Mouse (Mus musculus) adrenal gland, postnatal 25 days (tissue): ENCODE measurements around the gene Ablim1. TPM values are rescaled to one million over a fixed set of nuclear protein-coding genes. Genes with fewer than 3 reads are reported as not detected.

Experiments
- DNase-seq: peaks from one replicate; pipeline ENCODE4 v3.0.0; 2021; ENCODE audit warnings: mixed read lengths
- total RNA-seq: library from RNA; stranded (reverse); gene quantifications from 2 replicates; pipeline ENCODE4 v1.2.3, GENCODE M21; 2021

The Ablim1 gene
- total RNA-seq, 1 experiment from 2014 or later, result 35.6 TPM

GRCm38 (mm10) chr19:57343860-57344259, 29.1 kb upstream of the Ablim1 start:
- no peak for DNase-seq

GRCm38 (mm10) chr19:57340900-57341742, 26.4 kb upstream of the Ablim1 start:
- DNase-seq, result no peak

DNA sequence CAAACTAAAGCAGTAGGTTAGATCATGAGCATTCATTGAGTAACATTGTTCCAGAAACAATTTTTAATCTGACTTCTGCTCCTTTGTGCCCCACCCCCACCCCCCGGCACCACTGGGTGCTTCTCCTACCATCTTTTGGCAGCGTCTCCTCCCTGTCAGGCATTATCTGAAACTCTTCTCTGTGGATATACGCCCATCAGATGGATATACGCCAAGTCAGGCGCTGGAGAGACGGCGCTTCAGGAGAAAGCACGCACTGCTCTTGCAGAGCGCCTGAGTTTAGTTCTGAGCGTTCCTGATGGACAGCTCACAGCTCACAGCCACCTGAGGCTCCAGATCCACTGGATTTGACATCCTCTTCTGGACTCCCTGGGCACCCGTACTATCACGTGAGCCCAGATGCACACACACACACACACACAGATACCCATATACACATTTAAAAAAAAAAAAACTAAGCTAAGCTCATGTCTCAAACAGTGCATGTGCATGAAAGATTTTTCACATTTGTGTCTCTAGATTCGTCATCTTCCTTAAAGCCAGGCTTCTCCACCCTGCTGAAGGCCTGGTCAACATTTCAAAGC, 24.7 kb upstream of the Ablim1 start:
- DNase-seq, result no peak

GRCm38 (mm10) chr19:57335135-57335534, 20.4 kb upstream of the Ablim1 start:
- no peak for DNase-seq

DNA sequence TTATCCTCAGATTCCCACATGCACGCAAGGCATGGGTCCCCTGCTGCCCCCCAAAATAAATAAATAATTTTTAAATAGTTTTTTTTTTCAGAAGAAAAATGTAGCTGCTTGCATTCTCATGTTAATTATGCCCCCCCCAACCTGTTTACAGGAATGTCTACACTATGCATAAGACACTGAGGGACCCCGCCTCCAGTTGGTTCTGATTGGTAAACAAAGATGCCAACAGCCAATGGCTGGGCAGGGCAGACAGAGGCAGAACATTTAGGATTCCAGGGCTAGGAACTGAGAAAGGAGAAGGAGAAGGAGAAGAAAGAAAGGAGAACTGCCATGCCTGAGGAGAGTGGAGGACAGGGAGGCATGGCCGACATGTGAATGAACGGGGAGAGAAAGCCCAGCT, 18.6 kb upstream of the Ablim1 start:
- no peak for DNase-seq

GRCm38 (mm10) chr19:57331237-57331636, 16.5 kb upstream of the Ablim1 start:
- DNase-seq, result no peak

DNA sequence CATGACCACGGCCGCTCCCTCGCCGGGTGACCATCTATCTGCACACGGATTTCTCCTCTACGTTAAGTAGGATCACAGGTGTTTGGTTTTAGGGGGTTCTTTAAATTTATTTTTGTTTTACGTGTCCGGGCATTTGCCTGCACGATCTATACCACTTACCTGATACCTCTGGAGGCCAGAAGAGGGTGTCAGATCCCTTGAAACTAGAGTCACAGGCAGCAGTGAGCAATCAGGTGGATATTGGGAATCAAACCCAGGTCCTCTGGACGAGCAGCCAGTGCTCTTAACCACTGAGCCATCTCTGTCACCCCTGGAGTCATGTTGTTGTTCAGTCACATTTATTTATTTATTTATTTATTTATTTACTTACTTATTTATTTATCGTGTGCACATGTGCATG, 15.6 kb upstream of the Ablim1 start:
- DNase-seq, result no peak

DNA sequence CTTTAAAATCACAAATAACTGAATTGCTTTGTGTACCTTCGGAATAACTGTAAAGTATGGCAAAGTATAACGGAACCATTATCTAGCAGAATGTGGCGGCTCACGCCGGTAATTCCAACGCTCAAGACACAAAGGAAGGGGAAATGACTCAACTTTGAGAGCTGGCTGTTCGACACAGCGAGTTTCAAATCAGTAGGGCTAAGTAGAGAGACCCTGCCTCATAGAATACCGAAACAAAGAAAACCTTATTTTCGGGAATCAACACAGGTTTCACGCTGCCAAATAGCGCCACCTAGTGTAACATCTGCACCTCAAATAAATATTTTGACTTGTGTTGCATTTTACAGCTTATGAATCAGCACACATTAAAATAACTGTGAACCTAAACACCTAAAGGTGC, 14.1 kb upstream of the Ablim1 start:
- DNase-seq, result peak; percentile 29

GRCm38 (mm10) chr19:57328269-57328668, 13.6 kb upstream of the Ablim1 start:
- no peak for DNase-seq

- DNase-seq, result no peak
Measured at GRCm38 (mm10) chr19:57327679-57328078, 13.0 kb upstream of the Ablim1 start.

GRCm38 (mm10) chr19:57325748-57326300, 11.1 kb upstream of the Ablim1 start:
- peak; percentile 70 for DNase-seq

GRCm38 (mm10) chr19:57323087-57323486, 8.4 kb upstream of the Ablim1 start:
- no peak for DNase-seq

DNA sequence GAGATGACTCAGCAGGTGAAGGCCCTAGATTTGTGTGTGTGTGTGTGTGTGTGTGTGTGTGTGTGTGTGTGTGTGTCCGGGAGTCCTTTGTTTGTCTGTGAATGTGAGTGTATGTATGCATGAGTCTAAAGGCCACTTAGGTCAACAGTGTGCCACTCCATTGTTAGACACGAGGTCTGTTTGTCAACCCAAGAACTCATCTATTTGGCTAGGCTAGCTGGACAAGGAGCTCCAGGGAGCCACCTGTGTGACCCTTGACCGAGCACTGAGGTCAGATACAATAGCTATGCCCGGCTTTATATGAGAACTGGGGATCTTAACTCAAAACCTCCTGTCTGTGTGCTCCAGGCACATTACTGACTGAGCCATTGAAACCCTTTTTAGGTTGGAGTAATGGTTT, 7.8 kb upstream of the Ablim1 start:
- DNase-seq, result no peak

DNA sequence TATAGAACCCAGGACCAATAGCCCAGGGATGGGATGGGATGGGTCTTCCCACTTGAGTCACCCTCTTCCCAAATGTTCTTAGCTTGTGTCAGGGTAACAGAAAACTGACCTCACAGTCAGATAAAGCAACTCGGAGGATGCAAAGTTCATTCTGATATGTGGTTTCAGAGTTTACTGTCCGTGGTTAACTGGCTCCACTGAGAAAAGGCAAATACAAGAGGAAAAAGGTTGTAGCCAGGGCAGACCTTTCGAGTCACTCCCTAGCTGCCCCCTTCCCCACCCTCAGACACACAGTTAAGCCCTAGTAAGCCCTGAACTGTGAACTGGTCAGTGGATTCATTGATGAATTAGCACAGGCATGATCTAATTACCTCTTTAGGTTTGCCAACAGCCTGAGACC, 7.1 kb upstream of the Ablim1 start:
- no peak for DNase-seq

- DNase-seq, result no peak
Measured at GRCm38 (mm10) chr19:57320656-57321382, 6.1 kb upstream of the Ablim1 start.

GRCm38 (mm10) chr19:57316597-57316996, 1.9 kb upstream of the Ablim1 start:
- no peak for DNase-seq

- peak; percentile 27 for DNase-seq
Measured at GRCm38 (mm10) chr19:57315013-57315565, 370 bp upstream of the Ablim1 start.

DNA sequence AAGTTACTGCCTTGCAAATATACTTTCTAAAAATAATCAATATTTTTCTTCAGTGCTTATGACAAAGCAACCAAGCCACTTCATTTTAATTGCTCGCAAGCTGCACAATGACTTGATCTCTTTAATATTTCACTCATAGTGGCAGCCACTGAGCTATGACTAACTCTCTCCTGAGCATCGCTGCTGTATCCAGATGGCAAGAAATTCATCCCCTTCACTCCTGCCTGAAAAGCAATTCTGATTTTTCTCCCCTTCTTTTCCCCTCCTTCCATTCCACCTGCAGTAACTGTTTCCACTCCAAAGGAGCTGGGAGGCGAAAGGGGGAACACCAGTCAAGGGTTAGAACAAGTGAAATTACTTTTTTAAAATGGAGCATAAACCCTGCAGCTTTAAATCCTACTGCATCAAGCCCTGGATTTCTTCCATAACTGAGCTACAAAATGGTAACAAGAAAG, 801 bp downstream of the Ablim1 start:
- no peak for DNase-seq

GRCm38 (mm10) chr19:57313226-57313625, 1.5 kb downstream of the Ablim1 start:
- DNase-seq, result no peak

- no peak for DNase-seq
Measured at GRCm38 (mm10) chr19:57309980-57310379, 4.7 kb downstream of the Ablim1 start.

- DNase-seq, result no peak
Measured at GRCm38 (mm10) chr19:57306601-57307000, 8.1 kb downstream of the Ablim1 start.

DNA sequence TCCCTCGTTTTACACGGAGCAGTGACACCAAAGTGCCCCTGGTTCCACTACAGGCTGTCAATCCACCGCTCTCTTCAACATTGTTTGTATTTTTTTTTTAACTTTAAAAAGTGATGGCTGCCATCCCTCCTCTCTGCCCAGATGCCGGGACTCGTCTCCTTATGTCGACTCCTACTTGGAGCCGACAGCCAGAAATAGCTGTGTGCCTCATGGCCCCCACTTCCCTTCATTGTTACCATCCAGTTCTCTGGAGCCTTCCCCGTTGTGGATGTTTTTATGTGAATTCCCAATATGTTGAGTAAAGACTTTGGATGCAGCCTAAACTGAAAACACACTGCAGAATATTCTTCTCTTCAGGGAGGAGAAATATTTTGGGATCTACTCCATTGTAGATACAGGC, 8.7 kb downstream of the Ablim1 start:
- DNase-seq, result no peak

- no peak for DNase-seq
Measured at GRCm38 (mm10) chr19:57304666-57305065, 10.1 kb downstream of the Ablim1 start.
